Comparison of ENCODE assay signal across 9 mouse cellular contexts in genomic region chr15:27856050-27856787, GRCm38 (mm10).
DNase-seq lines count a peak whose midpoint lies in the region; ATAC-seq and TF ChIP-seq lines count a peak whose summit lies in the region.
"Had no signal": no experiment of that assay in that cellular context is flagged by ENCODE, and none has a peak within 500 bp of the region (broad histone marks: within the 10 kb centered on the region; RNA-seq: fewer than 3 reads in every experiment).

No protein-coding gene starts in this region.

- H3K4me2 ChIP-seq in liver, embryonic 16.5 days (ENCODE audit: low read depth, low read length) = peak overlapping the region; percentile 58
- H3K4me2 ChIP-seq in stomach, postnatal 0 days (replicated peaks; ENCODE audit: low read depth) = no peak overlapping the region; the same call in 1 of the 2 replicates
- H3K4me2 ChIP-seq: midbrain, embryonic 12.5 days had no signal

- TF ChIP-seq CTCF in stomach, postnatal 0 days (IDR thresholded peaks at IDR 0.05; ENCODE audit: low read depth) = peak; percentile 47

- H3K9me3 ChIP-seq in liver, embryonic 16.5 days (replicated peaks; ENCODE audit: control insufficient read depth, low read length) = no peaks in the 10 kb centered on the region
- H3K9me3 ChIP-seq in stomach, postnatal 0 days (ENCODE audit: control insufficient read depth, low read length) = no peaks in the 10 kb centered on the region
- H3K9me3 ChIP-seq: midbrain, embryonic 12.5 days had no signal

- peak; percentile 20 for DNase-seq in adrenal gland, postnatal 14 days
- no peak for DNase-seq in adrenal gland, postnatal 4 days (ENCODE audit: low spot score in 2 of 2)
- DNase-seq in stomach, postnatal 0 days (ENCODE audit: low spot score) = no peak
- no peak for DNase-seq in right cerebral cortex, postnatal 10 days (ENCODE audit: low spot score in 2 of 2)
- DNase-seq in urinary bladder, postnatal 4 days (ENCODE audit: low spot score in 2 of 2) = no peak

- ATAC-seq in activated CD4-positive, CD25-positive, alpha-beta regulatory T cell, adult 4 months = peak; percentile 76
- peak; percentile 70 to 82 for ATAC-seq in hematopoietic stem cell, adult 5-6 weeks (replicated peaks in 1 of 2; ENCODE audit: insufficient read depth in 1 of 2, low FRiP score in 2 of 2, low TSS enrichment in 1 of 2, low read depth in 1 of 2, poor library complexity in 2 of 2, severe bottlenecking in 2 of 2)
- peak; percentile 39 for ATAC-seq in liver, embryonic 16.5 days (ENCODE audit: low read depth)
- ATAC-seq in stomach, postnatal 0 days (ENCODE audit: low FRiP score, low TSS enrichment) = peak; percentile 21; the same call in 1 of the 2 replicates

- H3K9ac ChIP-seq in liver, embryonic 16.5 days (ENCODE audit: low read depth, low read length) = peak overlapping the region; percentile 15; the same call in 1 of the 2 replicates
- H3K9ac ChIP-seq in stomach, postnatal 0 days (ENCODE audit: low read length) = no peak overlapping the region
- H3K9ac ChIP-seq: midbrain, embryonic 12.5 days had no signal

- peaks cover 2% of the 10 kb centered on the region for H3K4me1 ChIP-seq in liver, embryonic 16.5 days (ENCODE audit: control insufficient read depth, low read depth, low read length)
- no peaks in the 10 kb centered on the region for H3K4me1 ChIP-seq in stomach, postnatal 0 days (replicated peaks; ENCODE audit: control insufficient read depth, insufficient read depth)
- H3K4me1 ChIP-seq: midbrain, embryonic 12.5 days had no signal

- H3K27ac ChIP-seq in liver, embryonic 16.5 days (ENCODE audit: low read length) = no peak overlapping the region
- no peak overlapping the region for H3K27ac ChIP-seq in stomach, postnatal 0 days (replicated peaks)
- H3K27ac ChIP-seq: midbrain, embryonic 12.5 days had no signal

- peak overlapping the region; percentile 47 for H3K4me3 ChIP-seq in liver, embryonic 16.5 days (ENCODE audit: low read depth, low read length)
- H3K4me3 ChIP-seq in stomach, postnatal 0 days (ENCODE audit: low read depth, low read length) = no peak overlapping the region
- H3K4me3 ChIP-seq: midbrain, embryonic 12.5 days had no signal

- no peaks in the 10 kb centered on the region for H3K27me3 ChIP-seq in liver, embryonic 16.5 days (ENCODE audit: control insufficient read depth, insufficient read depth, low read depth, low read length)
- no peaks in the 10 kb centered on the region for H3K27me3 ChIP-seq in stomach, postnatal 0 days (ENCODE audit: control insufficient read depth, insufficient read depth, low read length)
- H3K27me3 ChIP-seq: midbrain, embryonic 12.5 days had no signal

- no peaks in the 10 kb centered on the region for H3K36me3 ChIP-seq in liver, embryonic 16.5 days (ENCODE audit: control insufficient read depth, insufficient read depth)
- H3K36me3 ChIP-seq in stomach, postnatal 0 days (ENCODE audit: control insufficient read depth, insufficient read depth, low read length) = peaks cover 12% of the 10 kb centered on the region

- no peak for TF ChIP-seq EP300 in stomach, postnatal 0 days (optimal IDR thresholded peaks at IDR 0.05)

- WGBS in liver, embryonic 16.5 days (ENCODE audit: insufficient replicate concordance) = 13% methylated on average over 29 of the region's 29 CpGs
- 50% methylated on average over 29 of the region's 29 CpGs for WGBS in stomach, postnatal 0 days

Comparison
In these comparisons a context has a peak if more than half of its experiments do, and no peak if none do; other contexts are left out.
1. ATAC-seq: peak in every context shown above with its lines; median percentile 76 in activated CD4-positive, CD25-positive, alpha-beta regulatory T cell, adult 4 months; 76 in hematopoietic stem cell, adult 5-6 weeks; 39 in liver, embryonic 16.5 days; 21 in stomach, postnatal 0 days.